Mouse (Mus musculus) megakaryocyte, embryonic 14.5 days (primary cell): ENCODE results near the gene Nipal4. TPM values are rescaled to one million over a fixed set of nuclear protein-coding genes. Genes with fewer than 3 reads are reported as not detected.
"Not testable (repeated sequence)": the region's sequence is repeated elsewhere in the genome, so short reads cannot be mapped to it uniquely, and the experiment has no call there.

Experiments
- H3K27me3 ChIP-seq: replicated peaks from 2 replicates; pipeline ENCODE3; 2012; ENCODE audit warnings: inconsistent platforms
- H3K36me3 ChIP-seq: replicated peaks from 2 replicates; pipeline ENCODE3; 2012; ENCODE audit warnings: low read length, inconsistent platforms, mixed read lengths
- H3K4me1 ChIP-seq: 2 replicates; pipeline ENCODE4 v1.6.1; 2012; ENCODE audit warnings: inconsistent platforms
- H3K4me3 ChIP-seq: replicated peaks from 2 replicates; pipeline ENCODE3; 2012; ENCODE audit warnings: moderate library complexity, mild to moderate bottlenecking, inconsistent platforms
- H3K9me3 ChIP-seq: 2 replicates; pipeline ENCODE4 v1.6.1; 2012; ENCODE audit warnings: inconsistent platforms
- FLI1 ChIP-seq: IDR thresholded peaks from 2 replicates; pipeline ENCODE4 v1.6.1; 2012; ENCODE audit warnings: low read length, inconsistent platforms, mixed read lengths
- GATA1 ChIP-seq: IDR thresholded peaks from 3 replicates; pipeline ENCODE4 v1.6.1; 2012; ENCODE audit warnings: mixed read lengths, low read length, inconsistent platforms, borderline replicate concordance
- polyA plus RNA-seq: library from polyadenylated mRNA; stranded (reverse); fragments of >175 nt; gene quantifications from 2 replicates; pipeline ENCODE4 v1.2.3, GENCODE M21; 2012; ENCODE audit warnings: low replicate concordance; ENCODE audit not compliant: insufficient read depth

The Nipal4 gene
- polyA plus RNA-seq, 1 experiment, result not detected

DNA sequence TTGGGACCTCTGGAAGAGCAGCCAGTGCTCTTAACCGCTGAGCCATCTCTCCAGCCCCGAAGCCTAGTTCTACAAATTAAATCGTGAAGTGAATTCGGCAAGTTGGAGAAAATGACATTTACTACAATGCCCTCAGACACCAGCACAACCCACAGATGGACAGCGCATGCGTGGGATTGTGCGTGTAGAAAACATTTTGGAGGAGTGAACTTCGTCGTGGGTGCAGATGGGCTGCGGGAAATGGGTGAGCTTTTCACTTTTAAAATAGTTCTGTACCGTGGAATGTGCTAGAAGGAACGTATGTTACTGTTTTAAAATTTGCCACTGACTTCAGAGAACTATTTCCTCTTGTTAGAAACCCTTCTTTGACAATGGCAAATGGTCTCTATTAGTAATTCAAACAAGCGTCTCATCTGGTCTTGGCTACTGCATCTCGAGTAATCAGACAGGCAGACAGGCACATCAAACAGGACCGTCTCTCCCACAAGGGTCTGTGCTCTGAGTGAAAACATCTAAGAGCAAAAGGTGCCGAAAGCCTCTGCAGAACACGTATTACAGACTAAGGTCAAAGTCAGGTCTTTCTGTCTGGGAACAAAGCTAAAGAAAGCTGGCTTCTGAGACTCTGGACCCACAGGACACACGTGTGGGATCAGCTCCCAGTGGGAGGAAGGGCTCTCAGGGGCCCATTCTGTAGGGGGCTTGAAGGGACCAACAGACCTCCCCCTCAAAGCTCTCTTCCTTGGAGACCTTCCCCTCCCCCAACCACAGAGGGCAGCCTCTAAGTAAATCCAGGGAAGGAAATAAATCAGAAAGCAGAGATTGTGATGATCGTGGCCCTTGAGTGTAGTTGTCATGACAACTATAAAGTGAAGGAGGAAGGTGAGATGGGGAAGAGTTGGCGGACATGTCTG, 35.6 kb upstream of the Nipal4 start:
- no peak for TF ChIP-seq GATA1
- TF ChIP-seq FLI1, result no peak
- Histone ChIP-seq H3K4me1 (no peaks in the 10 kb centered on the region), H3K9me3 (no peaks in the 10 kb centered on the region), H3K27me3 (no peaks in the 10 kb centered on the region), H3K36me3 (peaks cover 78% of the 10 kb centered on the region), H3K4me3 (no peak overlapping the region)

DNA sequence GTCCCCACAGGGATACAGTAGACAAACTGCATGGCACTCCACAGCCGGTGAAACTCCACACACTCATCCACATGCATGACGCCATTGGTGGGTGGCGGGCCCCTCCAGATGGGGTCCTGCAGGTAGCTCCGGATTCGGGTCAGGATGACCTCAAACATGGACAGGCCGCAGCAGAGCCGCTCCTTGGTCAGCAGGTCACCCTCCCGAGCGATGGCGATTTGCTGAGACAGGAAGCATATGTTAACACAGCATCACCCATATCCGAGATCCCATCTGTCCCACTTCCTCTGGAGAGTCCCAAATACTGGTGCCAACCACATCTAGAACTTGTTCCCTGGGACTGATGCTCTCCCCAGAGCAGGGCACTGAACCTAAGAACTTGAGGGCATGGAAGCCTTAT, 34.4 kb upstream of the Nipal4 start:
- Histone ChIP-seq H3K9me3 (no peaks in the 10 kb centered on the region), H3K4me1 (peaks cover 7% of the 10 kb centered on the region), H3K4me3 (no peak overlapping the region), H3K27me3 (no peaks in the 10 kb centered on the region), H3K36me3 (peaks cover 76% of the 10 kb centered on the region)
- TF ChIP-seq GATA1 (no peak), FLI1 (no peak)

GRCm38 (mm10) chr11:46194175-46194574, 27.9 kb upstream of the Nipal4 start:
- H3K4me3 ChIP-seq, result no peak overlapping the region
- H3K27me3 ChIP-seq, result no peaks in the 10 kb centered on the region
- no peaks in the 10 kb centered on the region for H3K9me3 ChIP-seq
- no peak for TF ChIP-seq GATA1
- TF ChIP-seq FLI1, result no peak
- H3K36me3 ChIP-seq, result peaks cover 37% of the 10 kb centered on the region
- H3K4me1 ChIP-seq, result peaks cover 9% of the 10 kb centered on the region

- no peak overlapping the region for H3K4me3 ChIP-seq
- TF ChIP-seq GATA1 (no peak), FLI1 (no peak)
- no peaks in the 10 kb centered on the region for H3K36me3 ChIP-seq
- H3K27me3 ChIP-seq, result peaks cover 1% of the 10 kb centered on the region
- H3K4me1 ChIP-seq, result no peaks in the 10 kb centered on the region
- no peaks in the 10 kb centered on the region for H3K9me3 ChIP-seq
Observed at GRCm38 (mm10) chr11:46188283-46188682, 22.0 kb upstream of the Nipal4 start.

DNA sequence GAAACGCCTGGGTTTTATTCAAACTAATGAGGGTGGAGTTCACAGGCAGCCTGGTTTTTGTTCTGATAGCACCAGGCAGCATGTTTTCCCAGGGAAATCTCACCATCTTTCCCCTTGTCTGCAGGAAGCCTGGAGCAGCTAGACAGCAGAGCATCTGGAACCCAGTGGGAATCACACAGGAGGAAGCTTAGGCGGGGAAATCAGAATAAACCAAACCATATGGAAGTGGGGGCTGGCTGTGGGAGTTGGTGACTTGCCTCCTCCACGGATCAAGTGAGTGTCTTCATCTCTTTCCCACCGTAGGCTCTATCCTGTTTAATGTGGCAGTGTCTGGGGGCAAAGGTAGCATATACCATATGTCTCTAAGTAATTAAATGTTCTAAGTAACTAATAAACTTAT, 19.2 kb upstream of the Nipal4 start:
- TF ChIP-seq GATA1 (no peak), FLI1 (no peak)
- no peaks in the 10 kb centered on the region for H3K4me1 ChIP-seq
- H3K27me3 ChIP-seq, result peaks cover 3% of the 10 kb centered on the region

GRCm38 (mm10) chr11:46184946-46185345, 18.6 kb upstream of the Nipal4 start:
- Histone ChIP-seq H3K4me1 (no peaks in the 10 kb centered on the region), H3K36me3 (no peaks in the 10 kb centered on the region), H3K4me3 (no peak overlapping the region), H3K9me3 (no peaks in the 10 kb centered on the region), H3K27me3 (peaks cover 3% of the 10 kb centered on the region)
- no peak for TF ChIP-seq GATA1
- TF ChIP-seq FLI1, result no peak

More for the DNA sequence above, 19.2 kb upstream of the Nipal4 start:
- Histone ChIP-seq H3K36me3 (no peaks in the 10 kb centered on the region), H3K4me3 (no peak overlapping the region), H3K9me3 (no peaks in the 10 kb centered on the region)

GRCm38 (mm10) chr11:46182031-46182430, 15.7 kb upstream of the Nipal4 start:
- not testable (repeated sequence) for H3K36me3 ChIP-seq, H3K4me1 ChIP-seq, H3K9me3 ChIP-seq, H3K4me3 ChIP-seq, H3K27me3 ChIP-seq

DNA sequence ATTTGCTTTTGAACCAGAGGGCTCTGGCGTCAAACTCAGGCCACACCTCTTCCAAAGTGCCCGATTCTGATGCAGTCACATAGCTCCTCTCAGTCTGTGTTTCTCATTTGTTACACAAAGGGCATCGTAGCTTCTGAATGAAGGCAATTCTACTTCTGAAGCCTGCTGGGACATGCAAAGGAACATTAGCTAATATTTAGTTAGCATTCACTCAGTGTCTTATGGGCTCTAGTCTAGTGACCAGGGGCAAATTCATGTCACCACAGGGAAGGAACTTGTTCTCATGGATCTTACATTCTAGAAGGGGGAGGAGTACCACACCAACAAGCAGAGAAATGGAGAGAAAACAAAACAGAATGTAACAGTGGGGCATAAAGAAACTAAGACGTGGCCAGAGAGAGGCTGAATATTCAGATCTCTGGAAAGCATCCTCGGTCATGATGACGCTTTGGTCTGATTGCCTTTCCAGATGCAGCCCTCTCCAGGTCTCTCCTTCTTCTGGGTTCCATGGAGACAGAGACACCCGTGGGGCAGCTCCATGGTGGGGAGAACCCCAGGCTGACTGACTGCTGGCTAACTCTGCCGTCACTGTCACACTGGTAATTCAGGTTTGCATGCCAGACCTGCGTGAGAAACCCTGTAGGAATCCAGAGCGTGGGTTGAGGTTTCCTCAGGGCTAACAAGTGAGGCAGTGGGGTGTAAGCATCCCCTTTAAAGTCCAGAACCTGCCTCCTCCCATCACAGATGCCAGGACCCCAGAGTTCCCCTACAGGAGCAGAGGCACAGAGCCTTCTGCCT, 11.1 kb upstream of the Nipal4 start:
- H3K4me3 ChIP-seq, result no peak overlapping the region
- H3K4me1 ChIP-seq, result no peaks in the 10 kb centered on the region
- TF ChIP-seq FLI1, result no peak
- TF ChIP-seq GATA1, result no peak
- peaks cover 5% of the 10 kb centered on the region for H3K27me3 ChIP-seq
- no peaks in the 10 kb centered on the region for H3K36me3 ChIP-seq
- no peaks in the 10 kb centered on the region for H3K9me3 ChIP-seq

GRCm38 (mm10) chr11:46176155-46176554, 9.8 kb upstream of the Nipal4 start:
- Histone ChIP-seq H3K4me3 (no peak overlapping the region), H3K9me3 (no peaks in the 10 kb centered on the region)
- no peak for TF ChIP-seq FLI1
- TF ChIP-seq GATA1, result no peak

GRCm38 (mm10) chr11:46172128-46172527, 5.8 kb upstream of the Nipal4 start:
- H3K27me3 ChIP-seq, result peaks cover 19% of the 10 kb centered on the region
- H3K36me3 ChIP-seq, result no peaks in the 10 kb centered on the region
- no peaks in the 10 kb centered on the region for H3K9me3 ChIP-seq
- no peak overlapping the region for H3K4me3 ChIP-seq
- TF ChIP-seq GATA1 (no peak), FLI1 (no peak)
- H3K4me1 ChIP-seq, result no peaks in the 10 kb centered on the region

More at GRCm38 (mm10) chr11:46176155-46176554, 9.8 kb upstream of the Nipal4 start:
- no peaks in the 10 kb centered on the region for H3K36me3 ChIP-seq
- H3K27me3 ChIP-seq, result peaks cover 7% of the 10 kb centered on the region
- no peaks in the 10 kb centered on the region for H3K4me1 ChIP-seq

GRCm38 (mm10) chr11:46169908-46170307, 3.6 kb upstream of the Nipal4 start:
- Histone ChIP-seq H3K9me3 (no peaks in the 10 kb centered on the region), H3K4me1 (peaks cover 8% of the 10 kb centered on the region), H3K27me3 (peaks cover 34% of the 10 kb centered on the region), H3K36me3 (no peaks in the 10 kb centered on the region), H3K4me3 (no peak overlapping the region)
- no peak for TF ChIP-seq FLI1
- no peak for TF ChIP-seq GATA1
